Mouse (Mus musculus) common myeloid progenitor, adult 5-6 weeks (primary cell): ENCODE measurements at regions not wholly inside any gene's neighbourhood (a gene's known extent, or its start where the extent isn't known, plus 50 kb on each side); places are given as distances from the start of the nearest gene placed in this dataset.

Experiments
- ATAC-seq: replicated peaks from 2 replicates; pipeline ENCODE4 v1.8.0; 2016; ENCODE audit warnings: low read depth, mild to moderate bottlenecking, moderate TSS enrichment, inconsistent platforms; ENCODE audit not compliant: poor library complexity, severe bottlenecking

DNA sequence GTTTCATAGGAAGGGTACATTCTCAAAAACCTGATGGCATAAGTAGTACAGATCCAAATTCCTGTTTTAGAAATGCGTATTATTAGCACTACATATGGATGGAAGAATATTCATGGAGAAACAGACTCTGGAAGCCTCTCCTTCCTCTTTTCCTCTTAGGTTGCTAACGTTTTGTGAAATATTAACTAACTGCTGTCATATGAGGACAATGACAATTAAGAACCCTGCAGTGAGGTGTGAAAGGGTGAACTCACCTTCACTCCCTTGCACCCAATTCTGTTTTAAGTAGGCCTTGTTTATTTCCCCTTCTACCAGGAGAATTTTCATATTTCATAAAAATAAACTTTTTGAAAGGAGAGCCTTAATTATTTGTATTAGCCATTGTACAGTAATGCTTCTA lies 62.5 kb upstream of the Abcb5 start:
- ATAC-seq: no peak

DNA sequence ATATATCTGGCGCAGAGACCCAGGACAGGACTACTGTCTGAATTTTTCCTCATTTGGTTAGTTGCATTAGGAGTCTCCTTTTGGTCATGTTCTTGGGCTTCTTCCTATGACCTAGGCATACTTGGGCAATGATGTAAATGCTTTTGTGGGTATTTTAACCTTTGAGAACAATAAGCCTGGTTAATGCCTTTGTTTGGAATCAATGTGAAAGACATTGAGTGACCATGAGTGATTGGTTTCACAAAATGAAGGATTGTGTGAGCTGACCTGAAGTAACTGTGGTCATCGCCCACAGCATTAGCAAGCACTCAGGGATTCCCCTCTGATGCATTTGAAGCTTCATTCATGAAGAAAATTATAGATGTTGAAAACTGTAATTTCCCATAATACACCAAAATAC lies 61.9 kb upstream of the Abcb5 start:
- ATAC-seq: no peak

DNA sequence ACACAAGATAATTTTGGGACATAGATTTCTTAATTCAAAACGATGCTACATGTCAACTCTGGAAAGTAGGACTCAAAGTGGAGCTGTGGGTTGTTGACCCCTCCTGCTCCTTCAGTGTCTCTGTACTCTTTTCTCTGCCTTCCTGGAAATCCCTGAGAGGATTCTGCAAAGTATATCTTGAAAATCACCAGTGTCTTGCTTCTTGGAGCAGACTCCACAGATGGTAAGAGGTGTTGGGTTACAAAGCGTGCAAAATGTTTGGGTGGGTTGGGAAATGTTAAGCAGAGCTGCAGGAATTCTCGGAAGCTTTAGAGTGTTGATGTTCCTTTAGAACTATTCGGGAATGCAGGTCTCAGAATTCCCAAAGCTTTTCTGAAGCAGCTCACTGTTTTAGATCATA lies 61.5 kb upstream of the Abcb5 start:
- ATAC-seq: no peak

DNA sequence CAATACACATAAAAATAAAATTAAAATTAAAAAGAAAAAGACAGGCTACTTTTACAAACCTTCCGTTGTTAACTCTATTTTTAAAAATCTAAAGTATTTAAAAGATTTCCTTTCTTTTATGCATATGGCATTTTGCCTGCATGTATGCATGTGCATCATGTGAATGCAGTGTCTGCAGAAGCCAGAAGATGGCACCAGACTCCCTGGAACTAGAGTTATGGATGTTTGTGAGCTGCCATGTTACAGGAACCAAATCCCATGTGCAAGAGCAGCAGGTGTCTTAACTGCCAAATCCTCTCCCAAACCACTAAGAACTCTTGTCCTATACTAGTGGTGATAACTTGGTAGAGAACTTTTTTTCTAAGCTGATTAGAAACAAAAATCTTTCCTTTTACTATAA lies 60.1 kb upstream of the Abcb5 start:
- ATAC-seq: peak; percentile 98

DNA sequence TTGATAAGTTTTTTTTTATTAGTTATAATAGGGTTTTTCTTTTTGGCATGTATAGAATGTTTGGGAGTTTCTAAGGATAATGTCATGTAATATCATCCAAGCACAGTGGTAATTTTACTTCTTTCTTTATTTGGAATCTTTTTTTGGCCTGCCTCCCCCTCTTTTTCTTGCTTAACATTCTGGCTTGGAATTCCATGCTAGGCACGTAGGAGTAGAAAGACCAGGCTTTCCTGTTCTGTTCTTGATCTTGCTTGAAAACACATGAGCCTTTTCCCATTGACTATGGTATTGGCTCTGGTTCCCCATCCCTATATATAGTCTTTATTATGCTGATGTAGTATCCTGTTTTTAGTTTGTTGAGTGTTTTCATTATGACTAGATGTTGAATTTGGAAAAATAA lies 57.8 kb upstream of the Abcb5 start:
- no peak for ATAC-seq
